Mouse (Mus musculus) small intestine, adult 2 months (tissue): Measurements from ENCODE around the gene Mdga1.
A peak's percentile ranks its signal among the peaks of the same experiment; 100 is the strongest.

ENCODE experiments used
- CTCF ChIP-seq: fragments of 200-500 bp; IDR thresholded peaks from 2 replicates; pipeline ENCODE4 v1.5.1; 2012; ENCODE audit warnings: low read depth, mild to moderate bottlenecking, control low read depth, inconsistent platforms, low read length, moderate library complexity, mixed read lengths; ENCODE audit not compliant: insufficient replicate concordance, insufficient read length; ENCODE audit errors: extremely low read depth
- POLR2A ChIP-seq: fragments of 200-500 bp; IDR thresholded peaks from 2 replicates; pipeline ENCODE4 v1.6.1; 2012; ENCODE audit warnings: low read depth, mild to moderate bottlenecking, control low read depth, inconsistent platforms, low read length, moderate library complexity

- TF ChIP-seq POLR2A = no peak
- peak; percentile 76; the same call in 1 of the 2 replicates for TF ChIP-seq CTCF
These were observed 173.8 kb downstream of the Mdga1 start for GRCm38 (mm10) chr17:29796086-29796485.
